Mouse (Mus musculus): Measurements from ENCODE around the gene Lingo4. TPM values are rescaled to one million over a fixed set of nuclear protein-coding genes. Genes with fewer than 3 reads are reported as not detected.

Lingo4 gene
- total RNA-seq (2022), result 1 to 10 TPM in 1 of 4 experiments, under 1 TPM in 3; 0.31 to 1.3 (median 0.78) TPM

DNA sequence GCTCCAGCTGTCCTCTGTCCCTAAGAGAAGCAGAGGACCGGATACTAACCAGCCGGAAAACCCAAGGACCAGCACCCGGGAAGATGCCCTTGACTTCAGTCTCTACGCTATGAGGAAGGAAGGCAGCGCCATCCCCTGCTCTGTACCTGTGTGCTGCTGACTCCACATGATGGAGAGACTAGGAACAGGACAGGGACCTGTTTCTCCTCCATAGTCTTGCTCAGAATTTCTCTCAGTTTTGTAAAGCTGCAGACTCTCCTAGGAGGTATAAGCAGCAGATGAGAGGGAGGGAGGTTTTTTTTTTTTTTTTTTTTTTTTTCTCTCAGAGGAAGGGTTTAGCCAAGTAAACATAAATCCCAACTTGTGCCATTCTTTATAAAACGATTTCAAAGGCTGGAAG is at the start of gene Lingo4:
Lingo4 (plus strand) TSS at position 301 of the 400 bp plus-strand sequence.
- no peak for DNase-seq

DNA sequence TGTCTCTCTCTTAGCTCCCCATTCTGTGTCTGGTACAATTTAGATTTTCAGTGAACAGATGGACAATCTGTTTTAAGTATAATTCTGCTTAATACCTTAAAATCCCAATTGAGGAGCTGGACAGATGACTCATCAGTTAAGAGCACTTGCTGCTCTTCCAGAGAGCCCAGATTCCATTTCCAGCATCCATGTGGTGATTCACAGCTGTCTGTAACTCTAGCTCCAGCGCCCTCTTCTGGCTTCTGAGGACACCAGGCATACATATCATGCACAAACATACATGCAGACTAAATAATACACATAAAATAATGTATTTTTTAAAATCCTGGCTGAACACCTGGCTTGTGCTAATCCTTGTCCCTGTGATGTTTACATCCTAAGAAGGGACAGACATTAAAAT is 37.5 kb upstream of the Lingo4 start:
- peak; percentile 32 for DNase-seq

DNA sequence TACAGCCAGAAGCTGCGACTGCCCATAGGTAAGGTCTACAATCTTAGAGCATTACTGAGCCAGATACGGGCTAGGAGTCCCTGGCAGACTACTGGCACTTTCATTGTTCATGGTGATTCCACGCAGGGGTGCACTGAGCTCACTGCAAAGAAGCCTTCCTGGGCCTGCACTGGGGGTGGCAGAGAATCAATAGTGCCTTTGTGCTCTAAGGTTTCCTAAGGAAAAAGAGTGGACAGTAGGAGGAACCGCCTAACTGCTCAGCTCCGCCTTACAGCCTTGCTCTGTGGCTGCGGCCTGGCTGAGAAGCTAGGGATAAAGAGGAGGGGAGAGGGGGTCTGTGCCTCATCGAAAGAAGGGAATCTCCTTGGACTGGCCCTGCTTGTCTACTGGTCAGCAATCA is 36.2 kb upstream of the Lingo4 start, which contains the start of gene C2cd4d:
C2cd4d (plus strand) TSS at position 301 of the 400 bp plus-strand sequence.
- no peak for DNase-seq

DNA sequence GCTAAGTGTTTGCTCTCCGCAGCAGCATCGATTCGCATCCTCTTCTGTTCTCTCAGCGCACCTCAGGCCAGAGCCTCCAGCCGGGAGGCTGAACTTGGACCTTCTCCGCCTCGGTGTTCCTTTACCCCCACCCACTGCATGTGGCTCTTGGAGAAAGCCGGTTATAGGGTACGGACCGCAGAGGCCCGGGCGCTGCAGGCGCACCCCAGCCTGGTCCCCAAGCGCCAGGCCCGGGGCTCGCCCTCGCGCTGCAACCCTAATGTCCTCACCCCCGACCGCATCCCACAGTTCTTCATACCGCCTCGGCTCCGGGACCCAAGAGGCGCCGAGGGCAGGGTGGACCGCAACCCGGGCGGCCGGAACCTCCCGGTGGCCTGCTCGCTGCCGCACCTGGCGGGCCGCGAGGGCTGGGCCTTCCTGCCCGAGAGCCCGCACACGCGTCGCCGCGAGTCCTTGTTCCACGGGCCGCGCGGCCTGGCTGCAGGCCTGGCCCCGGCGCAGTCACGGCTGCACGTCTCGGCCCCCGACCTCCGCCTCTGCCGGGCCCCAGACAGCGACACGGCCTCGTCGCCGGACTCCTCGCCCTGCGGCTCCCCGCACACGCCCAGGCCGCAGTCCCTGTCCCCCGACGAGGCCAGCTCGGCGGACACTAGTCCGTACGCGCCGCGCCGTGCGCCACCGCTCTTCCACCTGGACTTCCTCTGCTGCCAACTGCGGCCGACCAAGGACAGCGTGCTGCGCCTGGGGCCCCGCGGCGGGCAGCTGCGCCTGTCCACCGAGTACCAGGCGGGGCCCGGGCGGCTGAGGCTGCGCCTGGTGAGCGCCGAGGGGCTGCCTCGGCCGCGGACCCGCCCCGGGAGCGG is 34.8 kb upstream of the Lingo4 start:
- peak; percentile 36 for DNase-seq

DNA sequence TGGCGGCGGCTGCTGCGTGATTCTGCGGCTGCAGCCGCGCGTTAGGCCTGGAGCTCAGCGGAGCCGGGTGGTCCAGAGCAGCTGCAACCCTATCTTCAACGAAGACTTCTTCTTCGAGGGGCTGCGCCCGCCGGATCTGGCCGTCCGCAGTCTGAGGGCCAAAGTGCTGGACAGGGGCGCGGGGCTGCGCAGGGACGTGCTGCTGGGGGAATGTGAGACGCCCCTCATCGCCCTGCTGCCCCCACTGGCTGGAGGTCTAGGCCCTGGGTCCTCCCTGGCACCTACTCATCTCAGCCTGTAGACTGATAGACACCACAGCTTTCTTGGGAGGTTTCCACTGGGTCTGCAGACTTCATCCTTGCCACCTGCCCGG is 34.2 kb upstream of the Lingo4 start:
- DNase-seq, result no peak

DNA sequence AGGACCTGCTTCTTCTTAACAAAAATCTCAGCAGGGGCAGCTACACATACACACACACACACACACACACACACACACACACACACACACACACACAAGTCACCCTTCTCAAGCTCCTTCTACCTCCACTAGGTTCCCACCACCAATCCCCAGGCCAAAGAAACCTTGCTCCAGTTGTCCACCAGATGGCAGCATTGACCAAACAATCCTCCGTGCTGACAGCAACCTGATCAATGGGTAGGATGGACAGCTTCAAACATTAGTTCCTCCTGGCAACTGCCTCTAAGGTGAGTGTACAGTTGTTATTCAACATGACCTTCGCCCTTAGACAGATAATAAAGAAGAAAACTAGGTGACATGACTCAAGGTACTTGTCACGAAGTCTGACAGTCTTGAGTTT is 31.6 kb upstream of the Lingo4 start:
- peak; percentile 64 for DNase-seq

DNA sequence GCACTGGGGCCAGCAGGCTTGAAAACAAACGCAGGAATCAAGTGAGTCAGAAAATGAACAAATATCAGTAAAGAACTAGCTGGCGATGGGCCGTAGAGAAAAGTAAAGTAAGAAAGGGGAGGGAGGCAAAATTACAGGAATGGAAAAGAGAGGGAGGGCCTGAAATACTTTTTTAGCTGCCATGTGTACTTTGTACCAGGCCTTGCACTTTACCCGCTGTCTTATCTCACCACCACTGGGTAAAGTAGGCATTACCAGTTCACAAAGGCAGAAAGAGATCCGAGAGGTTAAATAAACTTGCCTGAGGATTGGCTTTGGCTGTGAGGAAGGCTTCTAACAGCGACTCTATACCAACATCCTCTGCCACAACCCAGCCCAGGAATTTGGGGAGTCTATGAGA is 30.8 kb upstream of the Lingo4 start:
- DNase-seq, result no peak

DNA sequence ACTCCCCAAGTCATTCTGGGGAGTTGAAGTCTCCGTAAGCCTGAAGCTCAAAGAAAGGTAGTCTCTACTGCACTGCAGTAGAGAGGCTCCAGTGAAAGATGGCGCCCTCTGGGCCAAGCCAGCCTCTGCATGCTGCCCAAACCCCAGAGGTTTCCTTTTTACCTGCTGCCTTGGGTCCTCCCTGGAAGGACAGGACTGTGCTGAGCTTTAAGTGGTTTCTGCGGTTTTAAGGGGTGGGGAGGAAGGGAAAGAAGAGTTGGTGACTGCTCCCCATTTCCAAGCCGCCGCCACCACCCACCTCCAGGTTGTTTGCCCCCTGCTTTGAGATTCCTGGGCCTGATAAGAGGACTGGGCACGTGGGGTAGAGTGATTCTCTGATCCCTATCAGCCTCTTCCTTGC is 29.7 kb upstream of the Lingo4 start:
- DNase-seq, result no peak

DNA sequence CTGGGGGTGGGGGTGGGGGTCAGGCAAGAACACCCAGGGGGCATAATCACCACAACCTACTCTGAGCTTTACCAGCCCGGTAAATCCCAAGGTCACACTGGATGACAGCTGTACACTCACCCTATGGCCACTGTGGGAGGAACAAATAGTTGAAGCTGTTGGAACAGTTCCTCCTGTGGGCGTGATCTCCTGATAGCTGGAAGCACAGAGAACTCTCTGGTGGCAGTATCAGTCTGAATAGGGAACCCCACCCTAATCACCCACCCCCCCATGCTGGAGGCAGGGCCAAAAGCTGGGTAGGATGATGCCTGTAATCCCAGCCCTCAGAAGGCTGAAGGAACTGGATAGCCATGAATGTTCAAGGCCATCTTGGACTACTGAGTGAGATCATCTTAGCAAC is 28.6 kb upstream of the Lingo4 start:
- DNase-seq, result no peak

DNA sequence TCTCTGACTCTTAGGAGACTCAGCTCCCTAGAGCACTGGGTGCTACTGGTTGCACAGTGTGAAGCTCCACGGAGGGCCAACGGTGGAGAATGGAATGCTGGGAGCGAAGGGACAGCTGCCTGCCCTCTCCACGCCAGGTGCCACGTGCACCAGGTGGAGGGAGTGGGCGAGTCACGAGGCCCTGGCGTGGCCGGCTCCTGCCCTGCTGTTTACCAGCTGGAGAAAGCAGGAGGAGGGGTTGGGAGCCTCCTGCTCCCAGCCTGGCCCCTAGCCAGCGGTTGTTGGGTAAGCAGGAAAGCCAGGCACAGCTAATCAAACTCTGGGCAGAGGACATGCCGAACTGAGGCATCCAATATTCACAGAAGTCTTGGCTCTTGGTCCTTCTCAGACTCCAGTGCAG is 26.7 kb upstream of the Lingo4 start:
- peak; percentile 90 for DNase-seq

DNA sequence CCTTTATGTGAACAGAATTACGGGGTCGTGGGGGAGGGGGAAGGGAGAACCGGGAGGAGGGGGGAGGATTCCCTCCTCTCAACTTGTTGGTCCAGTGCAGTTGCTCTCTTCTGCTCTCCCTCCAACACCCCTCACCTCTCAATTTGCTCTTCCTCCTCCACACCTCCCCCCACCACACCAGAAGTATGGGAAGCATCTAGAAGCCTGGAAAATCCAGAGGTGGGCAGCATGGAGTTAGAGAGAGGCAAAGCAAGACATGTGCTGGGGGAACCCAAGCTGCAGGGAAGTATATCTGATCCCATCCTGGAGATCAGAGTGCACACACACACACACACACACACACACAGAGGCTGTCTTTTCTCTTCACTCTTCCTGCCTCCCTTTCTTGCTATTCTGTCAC is 26.3 kb upstream of the Lingo4 start:
- no peak for DNase-seq

DNA sequence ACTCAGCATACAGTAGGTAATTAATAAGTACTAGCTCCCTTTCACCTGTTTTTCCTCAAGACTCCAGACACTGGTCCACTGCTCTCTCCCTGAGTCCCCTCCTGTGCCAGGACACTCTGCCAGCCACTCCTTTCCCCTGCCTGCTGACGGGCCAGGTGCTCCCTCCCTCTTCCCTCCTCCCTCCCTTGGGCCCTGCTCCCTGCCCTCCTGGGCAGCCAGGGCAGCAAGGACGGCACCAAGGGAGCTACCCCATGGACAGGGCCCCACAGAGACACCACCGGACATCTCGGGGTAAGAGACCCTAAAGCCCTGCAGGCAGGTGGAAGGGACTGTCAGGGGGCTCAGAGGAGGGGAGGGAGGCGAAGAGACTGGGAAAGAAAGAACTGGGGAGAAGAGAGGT is 25.7 kb upstream of the Lingo4 start, which contains the start of gene Rorc:
Rorc (plus strand) TSS at position 154 of the 400 bp plus-strand sequence.
- peak; percentile 61 for DNase-seq

DNA sequence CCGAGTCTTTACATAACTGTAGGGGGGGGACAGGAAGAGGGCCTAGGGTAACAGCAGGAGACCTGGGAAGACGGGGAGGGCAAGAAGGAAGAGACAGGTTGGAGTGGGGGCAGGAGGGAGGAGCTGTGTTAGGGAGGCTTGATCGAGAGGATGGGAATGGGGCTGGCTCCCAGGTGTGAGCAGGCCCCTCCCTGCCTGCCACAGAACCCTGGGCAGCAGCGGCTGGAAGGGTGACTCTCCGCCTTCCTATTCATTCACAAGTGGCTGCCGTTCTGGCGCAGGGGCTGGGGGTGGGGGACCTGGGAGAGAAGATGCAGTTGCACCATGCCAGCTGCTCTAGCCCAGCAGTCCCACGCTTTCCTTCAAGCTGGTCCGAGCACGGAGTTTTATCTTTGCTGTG is 25.2 kb upstream of the Lingo4 start:
- no peak for DNase-seq

DNA sequence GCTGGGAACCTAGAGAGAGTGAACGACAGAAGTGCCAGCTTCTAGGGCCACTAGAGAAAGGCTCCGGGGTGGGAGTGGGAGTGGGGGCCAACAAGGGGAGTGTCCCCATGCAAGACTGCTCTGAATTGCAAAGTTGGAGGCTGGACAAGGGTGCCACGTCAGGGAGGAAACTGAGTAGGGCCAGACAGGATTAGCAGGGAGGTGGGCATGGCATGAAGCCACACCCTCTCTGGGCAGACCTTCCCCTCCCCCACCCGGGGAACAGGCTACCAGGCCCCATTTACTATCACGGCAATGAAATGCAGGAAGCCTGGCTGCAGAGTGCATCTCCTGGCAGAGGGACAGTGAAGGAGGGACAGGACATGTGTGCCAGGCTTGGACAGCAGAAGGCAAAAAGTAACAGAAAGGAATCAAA is 24.7 kb upstream of the Lingo4 start:
- DNase-seq, result no peak

DNA sequence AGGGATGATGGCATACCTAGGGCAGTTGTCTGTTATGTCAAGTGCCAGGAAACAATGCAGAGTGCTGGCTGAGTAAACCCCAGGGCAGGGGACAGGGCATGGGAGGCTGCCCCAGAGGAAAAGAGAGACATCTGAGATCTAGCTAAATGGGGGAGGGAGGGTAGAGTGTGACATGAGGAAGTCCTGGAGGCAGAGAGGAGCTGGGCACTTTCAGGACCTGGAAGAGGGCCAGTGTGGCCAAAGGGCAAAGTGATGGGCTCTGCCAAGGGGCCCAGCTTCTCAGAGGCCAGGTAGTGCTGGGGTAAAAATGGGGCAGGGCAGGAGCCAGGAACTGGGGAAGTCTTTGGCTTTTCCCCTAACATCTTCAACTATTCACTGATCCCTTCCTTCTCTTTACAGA is 23.7 kb upstream of the Lingo4 start:
- no peak for DNase-seq

DNA sequence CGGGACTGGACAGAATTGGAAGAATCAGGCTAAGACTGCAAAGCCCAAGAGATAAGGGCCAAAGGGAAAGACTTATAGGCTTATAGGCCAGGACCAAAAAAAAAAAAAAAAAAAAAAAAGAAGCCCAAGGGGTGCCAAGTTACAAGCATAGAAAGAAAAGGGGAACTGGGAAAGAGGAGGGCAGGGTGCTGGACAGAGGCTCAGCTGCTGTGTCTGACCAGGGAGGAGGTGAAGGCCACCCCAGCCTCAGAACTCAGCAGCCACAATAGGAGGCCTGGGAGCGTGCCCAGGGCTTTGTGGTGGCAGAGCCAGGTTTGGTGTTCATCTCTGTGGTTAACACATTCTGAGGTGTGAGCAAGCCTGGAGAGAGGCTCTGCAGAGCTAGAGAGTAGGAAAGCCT is 23.2 kb upstream of the Lingo4 start:
- no peak for DNase-seq

DNA sequence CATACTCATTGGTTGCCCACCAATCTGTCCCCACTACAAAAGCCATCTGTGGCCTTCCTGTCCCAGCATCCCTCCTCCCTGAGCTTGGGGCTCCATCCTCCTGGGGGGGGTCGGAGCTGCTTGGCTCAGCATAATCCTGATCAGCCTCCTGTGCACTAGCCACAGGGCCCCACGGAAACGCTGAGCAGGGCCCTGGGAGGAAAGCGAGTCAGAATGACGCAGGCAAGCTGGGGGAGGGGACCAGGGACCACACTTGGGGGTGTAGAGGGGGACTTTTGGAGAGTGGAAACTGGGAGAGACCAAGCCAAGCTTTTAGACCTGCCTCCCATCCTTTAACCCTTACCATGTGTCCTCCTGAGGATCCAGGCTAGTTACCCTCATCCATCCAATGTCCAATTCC is 22.5 kb upstream of the Lingo4 start:
- DNase-seq, result no peak

DNA sequence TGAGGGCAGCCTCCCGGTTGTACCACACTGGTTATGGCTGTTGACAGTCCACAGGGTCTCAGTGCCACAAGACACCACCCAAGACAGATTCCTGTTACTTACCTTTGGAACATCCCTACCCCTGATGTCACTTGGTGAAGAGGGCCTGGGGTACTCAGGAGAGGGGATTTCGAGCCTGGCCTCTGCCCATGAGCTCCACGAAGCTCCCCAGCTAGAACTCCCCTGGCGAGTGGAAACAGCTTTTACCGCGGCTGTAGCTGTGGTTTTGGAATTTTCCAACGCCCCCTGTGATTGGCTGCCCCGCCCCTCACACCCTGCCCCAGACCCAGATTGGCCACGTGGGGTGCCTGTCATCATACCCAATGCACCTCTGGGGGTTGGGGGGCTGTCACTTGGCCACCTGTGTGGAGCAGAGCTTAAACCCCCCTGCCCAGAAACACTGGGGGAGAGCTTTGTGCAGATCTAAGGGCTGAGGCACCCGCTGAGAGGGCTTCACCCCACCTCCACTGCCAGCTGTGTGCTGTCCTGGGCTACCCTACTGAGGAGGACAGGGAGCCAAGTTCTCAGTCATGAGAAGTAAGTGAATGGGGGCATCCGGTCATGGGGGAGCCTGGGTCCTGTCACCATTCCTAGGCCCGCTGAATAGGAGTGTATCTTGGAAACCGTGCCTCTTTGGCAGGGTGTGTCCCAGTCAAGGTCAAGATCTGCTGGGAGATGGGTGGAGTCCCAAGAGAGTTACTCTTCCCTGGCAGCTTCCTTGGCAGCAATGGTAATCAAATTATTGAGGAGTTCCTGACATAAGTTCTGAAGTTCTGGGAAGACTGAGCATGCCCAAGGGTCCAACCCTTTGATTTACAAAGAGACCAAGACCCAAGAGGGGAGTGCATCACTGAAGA is 21.0 kb upstream of the Lingo4 start:
- DNase-seq, result no peak

DNA sequence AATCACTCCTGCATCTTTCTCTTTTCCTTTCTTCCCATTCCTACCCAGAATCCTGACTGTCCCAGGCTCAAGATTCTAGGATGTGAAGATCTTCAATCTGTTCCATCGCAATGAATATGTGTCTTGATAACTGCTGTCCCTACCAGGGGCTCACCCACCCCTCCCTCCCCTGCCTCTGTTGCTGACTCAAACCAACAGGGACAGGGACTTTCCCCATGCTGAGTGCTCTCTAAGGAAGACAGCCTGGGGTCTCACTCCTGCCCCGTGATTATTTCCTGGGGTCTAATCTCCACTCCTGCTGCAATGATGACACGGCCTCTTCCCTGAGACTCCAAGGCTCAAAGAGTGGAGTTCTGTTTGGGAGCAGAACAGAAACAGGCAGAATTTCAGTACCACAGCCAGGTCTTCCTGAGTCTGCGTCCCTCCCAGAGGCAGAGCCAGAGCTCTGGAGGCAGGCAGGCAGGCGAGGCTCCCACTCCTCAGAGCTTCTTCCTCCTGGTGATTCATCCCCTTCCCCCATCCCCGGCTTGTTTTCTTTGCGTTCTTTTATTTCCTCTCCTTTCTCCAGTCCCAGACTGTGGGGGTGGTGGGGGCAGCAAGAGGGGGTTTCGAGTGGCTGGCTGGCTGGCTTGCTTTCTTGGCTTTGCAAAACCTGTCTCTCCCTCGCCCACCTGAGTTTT is 18.3 kb upstream of the Lingo4 start:
- no peak for DNase-seq

DNA sequence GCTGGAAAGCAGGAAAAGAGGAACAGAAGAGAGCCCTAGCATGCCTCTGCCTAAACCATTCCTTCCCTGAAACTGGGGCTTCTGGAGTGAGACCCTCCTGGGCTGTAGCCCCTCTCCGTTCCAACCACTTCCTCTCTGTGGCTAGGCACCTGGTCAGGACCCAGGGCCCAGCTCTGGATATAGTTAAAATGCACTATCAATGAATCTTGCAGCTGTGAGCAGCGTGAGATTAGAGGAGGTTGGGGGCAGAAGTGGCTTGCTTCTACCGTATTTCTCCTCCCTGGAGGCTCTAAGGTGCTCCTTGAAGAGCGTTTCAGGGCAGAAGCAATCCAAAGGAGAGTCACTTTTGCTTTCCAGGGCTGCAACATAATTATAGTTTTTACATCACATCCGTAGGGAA is 16.0 kb upstream of the Lingo4 start:
- DNase-seq, result no peak

DNA sequence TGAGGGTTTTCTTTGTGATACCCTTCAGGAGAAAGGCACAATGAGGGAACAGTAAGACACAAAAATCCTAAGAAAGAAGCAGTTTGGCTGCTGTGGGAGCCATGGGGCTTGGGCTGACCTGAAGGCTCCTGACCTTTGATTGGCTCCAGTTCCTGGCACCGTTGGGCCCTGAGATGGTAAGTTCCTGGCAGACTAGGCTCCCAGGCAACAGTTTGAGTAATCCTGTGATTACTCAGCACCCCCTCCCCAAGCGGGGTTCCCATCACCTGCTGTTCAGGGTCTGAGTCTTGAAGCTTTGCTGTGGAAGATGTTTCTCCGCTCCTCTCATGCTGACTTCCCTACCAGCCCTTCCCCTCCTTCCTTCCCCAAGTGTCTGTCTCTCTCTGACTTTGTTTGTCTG is 14.8 kb upstream of the Lingo4 start:
- DNase-seq, result no peak

DNA sequence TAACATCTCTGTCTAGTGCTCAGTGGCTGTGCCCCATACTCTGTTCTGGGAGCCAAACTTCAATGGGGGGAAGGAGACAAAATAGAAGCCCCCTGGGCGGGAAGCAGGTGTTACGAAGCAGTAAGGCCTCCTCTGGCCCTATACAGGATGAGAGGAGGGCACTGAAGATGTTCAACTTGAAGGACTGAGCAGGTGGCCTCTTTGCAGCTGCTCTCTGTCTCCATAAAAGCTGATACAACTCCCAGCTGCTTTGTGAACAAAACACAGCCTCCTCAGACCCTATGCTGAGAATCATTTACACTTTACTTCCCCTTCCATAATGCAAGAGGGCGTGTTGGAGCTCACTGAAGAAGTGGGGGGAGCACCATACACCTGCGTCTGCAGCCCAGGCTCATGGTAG is 11.6 kb upstream of the Lingo4 start:
- no peak for DNase-seq

DNA sequence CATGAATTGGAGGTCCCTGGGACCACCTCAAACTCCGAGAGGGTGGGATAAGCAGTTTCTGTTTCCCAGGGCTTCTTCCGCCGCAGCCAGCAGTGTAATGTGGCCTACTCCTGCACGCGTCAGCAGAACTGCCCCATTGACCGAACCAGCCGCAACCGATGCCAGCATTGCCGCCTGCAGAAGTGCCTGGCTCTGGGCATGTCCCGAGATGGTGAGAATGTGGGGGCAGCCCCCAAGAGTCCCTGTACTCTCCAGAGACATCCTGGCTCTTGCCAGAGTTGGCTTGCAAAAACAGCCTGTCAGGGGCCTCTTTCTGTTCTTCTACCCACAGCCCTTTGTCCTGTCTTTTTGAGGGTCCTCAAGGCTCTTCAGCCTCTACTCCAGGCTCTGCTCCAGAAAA is 10.9 kb upstream of the Lingo4 start:
- DNase-seq, result no peak

All from adrenal gland, adult 8-10 months (tissue).